Mouse (Mus musculus): Measurements from ENCODE around the gene Gm45618. TPM values are rescaled to one million over a fixed set of nuclear protein-coding genes. Genes with fewer than 3 reads are reported as not detected.

The Gm45618 gene
- total and polyA plus RNA-seq, 2 experiments from 2014 or later: 0.24 TPM; not detected in 1

DNA sequence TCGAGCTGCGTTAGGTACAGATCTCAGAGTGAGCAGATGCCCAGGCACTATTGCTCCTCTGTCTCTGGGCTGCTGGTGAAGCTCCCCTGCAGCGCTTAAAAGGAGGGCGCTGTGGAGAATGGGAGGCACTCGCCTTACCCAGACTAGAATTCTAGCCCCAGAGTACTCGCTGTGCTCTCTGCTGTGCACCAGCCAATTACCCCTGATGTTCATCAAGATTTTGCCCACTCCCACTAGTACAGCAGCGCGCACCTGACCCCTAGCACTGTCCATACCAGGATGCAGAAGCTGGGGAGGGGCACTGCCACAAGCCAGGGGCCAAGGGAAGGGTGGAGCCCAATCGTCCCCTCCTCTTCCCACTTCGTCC is 49.3 kb downstream of the Gm45618 start:
- Histone ChIP-seq H3K4me2 (ENCODE audit: low read depth) (peak overlapping the region; percentile 41), H3K9ac (peak overlapping the region; percentile 31; the same call in 1 of the 2 replicates), H3K9me3 (ENCODE audit: low read length) (no peaks in the 10 kb centered on the region), H3K36me3 (ENCODE audit: insufficient read depth) (no peaks in the 10 kb centered on the region), H3K27me3 (ENCODE audit: insufficient read depth, low read length) (no peaks in the 10 kb centered on the region), H3K4me1 (ENCODE audit: insufficient read depth) (no peaks in the 10 kb centered on the region), H3K27ac (ENCODE audit: low read depth, low read length) (no peak overlapping the region), H3K4me3 (ENCODE audit: low read depth, low read length) (no peak overlapping the region)
- 2% methylated on average over 9 of the region's 10 CpGs for WGBS
- ATAC-seq: peak; percentile 53
- TF ChIP-seq CTCF (IDR thresholded peaks at IDR 0.05; ENCODE audit: low read depth): no peak
- DNase-seq: no peak

DNA sequence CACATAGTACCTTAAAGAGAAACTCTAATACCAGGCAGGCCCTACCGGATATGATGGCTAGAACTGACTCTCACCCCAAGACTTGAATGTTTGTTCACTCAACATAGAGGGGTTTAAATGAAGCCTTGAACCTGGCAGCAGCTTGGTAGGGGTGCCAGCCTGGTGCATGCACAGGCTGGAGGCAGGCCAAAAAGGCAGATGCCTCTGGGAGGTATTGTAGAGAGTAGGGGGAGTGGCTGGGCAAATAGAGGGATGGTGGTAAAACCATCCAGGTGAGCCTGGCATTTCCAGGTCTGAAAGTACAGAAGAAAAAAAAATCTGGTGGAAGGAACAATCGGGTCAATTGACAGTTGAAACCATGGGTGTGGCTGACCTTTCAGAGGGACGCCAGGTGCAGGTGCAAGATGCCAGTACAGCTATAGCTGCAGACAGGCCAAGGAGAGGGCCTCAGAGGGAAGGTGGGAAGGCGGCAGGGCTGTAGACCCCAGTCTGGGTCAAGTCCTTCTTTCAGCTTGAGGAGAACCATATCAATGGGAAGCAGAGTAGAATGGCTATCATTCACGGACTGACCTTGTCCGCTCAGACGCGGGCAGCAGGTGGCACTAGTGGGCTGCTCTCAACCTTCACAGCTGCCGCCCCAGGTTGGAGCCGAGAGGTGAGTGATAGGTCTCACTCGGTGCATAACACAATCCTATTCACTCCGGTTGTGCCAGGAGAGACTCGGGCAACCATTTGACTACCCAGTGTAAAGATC is 49.9 kb downstream of the Gm45618 start:
- 14% methylated on average over 13 of the region's 13 CpGs for WGBS
- peak overlapping the region; percentile 41 for H3K4me2 ChIP-seq (ENCODE audit: low read depth)
- no peaks in the 10 kb centered on the region for H3K36me3 ChIP-seq (ENCODE audit: insufficient read depth)
- H3K27me3 ChIP-seq (ENCODE audit: insufficient read depth, low read length): no peaks in the 10 kb centered on the region
- TF ChIP-seq CTCF (IDR thresholded peaks at IDR 0.05; ENCODE audit: low read depth): peak; percentile 80
- peak overlapping the region; percentile 31; the same call in 1 of the 2 replicates for H3K9ac ChIP-seq
- H3K27ac ChIP-seq (ENCODE audit: low read depth, low read length): no peak overlapping the region
- ATAC-seq: peak; percentile 85
- H3K9me3 ChIP-seq (ENCODE audit: low read length): no peaks in the 10 kb centered on the region
- H3K4me1 ChIP-seq (ENCODE audit: insufficient read depth): no peaks in the 10 kb centered on the region
- peak; percentile 75 for DNase-seq
- no peak overlapping the region for H3K4me3 ChIP-seq (ENCODE audit: low read depth, low read length)

Other genes with a start within 250 kb of the Gm45618 start
- gene Tollip, start 202.2 kb downstream of the Gm45618 start, total RNA-seq (2014; rRNA removed): 73.4 and 89.8 TPM in 2 replicates
- gene Tollip, start 202.2 kb downstream of the Gm45618 start, polyA plus RNA-seq (2015; fragmentation: Nextera tagmentation; extraction: Ambion mirVana): 64.5 and 78.3 TPM in 2 replicates
- gene Brsk2, start 171.0 kb downstream of the Gm45618 start, total RNA-seq (2014; rRNA removed): 107 and 132 TPM in 2 replicates
- gene Brsk2, start 171.0 kb downstream of the Gm45618 start, polyA plus RNA-seq (2015; fragmentation: Nextera tagmentation; extraction: Ambion mirVana): 15.8 and 18.3 TPM in 2 replicates
- gene Mob2, start 59.7 kb downstream of the Gm45618 start, total RNA-seq (2014; rRNA removed): 37.8 and 42.5 TPM in 2 replicates
- 39.8 and 39.9 TPM in 2 replicates for gene Mob2, start 59.7 kb downstream of the Gm45618 start, polyA plus RNA-seq (2015; fragmentation: Nextera tagmentation; extraction: Ambion mirVana)
- 78.0 and 92.6 TPM in 2 replicates for gene Dusp8, start 24.9 kb downstream of the Gm45618 start, total RNA-seq (2014; rRNA removed)
- 79.2 and 106 TPM in 2 replicates for gene Dusp8, start 24.9 kb downstream of the Gm45618 start, polyA plus RNA-seq (2015; fragmentation: Nextera tagmentation; extraction: Ambion mirVana)
- not detected in 2 replicates for gene Gm39115, start 15.3 kb upstream of the Gm45618 start, total RNA-seq (2014; rRNA removed)
- not detected in 2 replicates for gene Gm39115, start 15.3 kb upstream of the Gm45618 start, polyA plus RNA-seq (2015; fragmentation: Nextera tagmentation; extraction: Ambion mirVana)
- gene Gm45337, start 23.9 kb upstream of the Gm45618 start, total RNA-seq (2014; rRNA removed): not detected in 2 replicates
- gene Gm45337, start 23.9 kb upstream of the Gm45618 start, polyA plus RNA-seq (2015; fragmentation: Nextera tagmentation; extraction: Ambion mirVana): not detected in 2 replicates
- gene Gm29735, start 36.4 kb upstream of the Gm45618 start, total RNA-seq (2014; rRNA removed): not detected in 2 replicates
- gene Gm29735, start 36.4 kb upstream of the Gm45618 start, polyA plus RNA-seq (2015; fragmentation: Nextera tagmentation; extraction: Ambion mirVana): not detected in 2 replicates
- not detected in 2 replicates for gene Gm4553, start 45.0 kb upstream of the Gm45618 start, total RNA-seq (2014; rRNA removed)
- gene Gm4553, start 45.0 kb upstream of the Gm45618 start, polyA plus RNA-seq (2015; fragmentation: Nextera tagmentation; extraction: Ambion mirVana): not detected in 2 replicates
- gene Krtap5-2, start 55.3 kb upstream of the Gm45618 start, total RNA-seq (2014; rRNA removed): 0.08 TPM in 1 of 2 replicates, not detected in the other
- gene Krtap5-2, start 55.3 kb upstream of the Gm45618 start, polyA plus RNA-seq (2015; fragmentation: Nextera tagmentation; extraction: Ambion mirVana): not detected in 2 replicates
- gene Gm10153, start 69.7 kb upstream of the Gm45618 start, total RNA-seq (2014; rRNA removed): not detected in 2 replicates
- not detected in 2 replicates for gene Gm10153, start 69.7 kb upstream of the Gm45618 start, polyA plus RNA-seq (2015; fragmentation: Nextera tagmentation; extraction: Ambion mirVana)
- gene Krtap5-3, start 80.6 kb upstream of the Gm45618 start, total RNA-seq (2014; rRNA removed): not detected in 2 replicates
- gene Krtap5-3, start 80.6 kb upstream of the Gm45618 start, polyA plus RNA-seq (2015; fragmentation: Nextera tagmentation; extraction: Ambion mirVana): not detected in 2 replicates
- not detected in 2 replicates for gene Gm7579, start 91.1 kb upstream of the Gm45618 start, total RNA-seq (2014; rRNA removed)
- gene Gm7579, start 91.1 kb upstream of the Gm45618 start, polyA plus RNA-seq (2015; fragmentation: Nextera tagmentation; extraction: Ambion mirVana): not detected in 2 replicates
- not detected in 2 replicates for gene Krtap5-5, start 109.2 kb upstream of the Gm45618 start, total RNA-seq (2014; rRNA removed)
- not detected in 2 replicates for gene Krtap5-5, start 109.2 kb upstream of the Gm45618 start, polyA plus RNA-seq (2015; fragmentation: Nextera tagmentation; extraction: Ambion mirVana)
- gene Gm40460, start 120.3 kb upstream of the Gm45618 start, total RNA-seq (2014; rRNA removed): not detected in 2 replicates
- not detected in 2 replicates for gene Gm40460, start 120.3 kb upstream of the Gm45618 start, polyA plus RNA-seq (2015; fragmentation: Nextera tagmentation; extraction: Ambion mirVana)
- not detected in 2 replicates for gene Gm2431, start 137.6 kb upstream of the Gm45618 start, total RNA-seq (2014; rRNA removed)
- not detected in 2 replicates for gene Gm2431, start 137.6 kb upstream of the Gm45618 start, polyA plus RNA-seq (2015; fragmentation: Nextera tagmentation; extraction: Ambion mirVana)
- gene Gm4559, start 153.6 kb upstream of the Gm45618 start, total RNA-seq (2014; rRNA removed): not detected in 2 replicates
- not detected in 2 replicates for gene Gm4559, start 153.6 kb upstream of the Gm45618 start, polyA plus RNA-seq (2015; fragmentation: Nextera tagmentation; extraction: Ambion mirVana)
- not detected in 2 replicates for gene Krtap5-1, start 176.4 kb upstream of the Gm45618 start, total RNA-seq (2014; rRNA removed)
- gene Krtap5-1, start 176.4 kb upstream of the Gm45618 start, polyA plus RNA-seq (2015; fragmentation: Nextera tagmentation; extraction: Ambion mirVana): not detected in 2 replicates
- gene Krtap5-4, start 182.8 kb upstream of the Gm45618 start, total RNA-seq (2014; rRNA removed): not detected in 2 replicates
- not detected in 2 replicates for gene Krtap5-4, start 182.8 kb upstream of the Gm45618 start, polyA plus RNA-seq (2015; fragmentation: Nextera tagmentation; extraction: Ambion mirVana)